Mouse (Mus musculus): Measurements from ENCODE around the gene Gdap2.

- TF ChIP-seq POLR2A (IDR thresholded peaks at IDR 0.05; ENCODE audit: extremely low read depth, insufficient read depth, low read length) (no peak), CTCF (IDR thresholded peaks at IDR 0.05; ENCODE audit: low read depth, low read length) (no peak)
These were observed 63.3 kb downstream of the Gdap2 start for GRCm38 (mm10) chr3:100225326-100225959.

Data from liver, adult 2 months (tissue).